Mouse (Mus musculus): ENCODE measurements at regions not wholly inside any gene's neighbourhood (a gene's known extent, or its start where the extent isn't known, plus 50 kb on each side); places are given as distances from the start of the nearest gene placed in this dataset.

- no peak for DNase-seq (ENCODE audit: low spot score)
Measured at GRCm38 (mm10) chr11:55780011-55780410, 172.0 kb upstream of the Glra1 start.

GRCm38 (mm10) chr11:55773283-55773682 lies 165.3 kb upstream of the Glra1 start:
- peak; percentile 36 for DNase-seq (ENCODE audit: low spot score)

- no peak for DNase-seq (ENCODE audit: low spot score)
Measured at GRCm38 (mm10) chr11:55772538-55772937, 164.5 kb upstream of the Glra1 start.

GRCm38 (mm10) chr11:55772107-55772506 lies 164.1 kb upstream of the Glra1 start:
- DNase-seq (ENCODE audit: low spot score): no peak

- no peak for DNase-seq (ENCODE audit: low spot score)
Measured at GRCm38 (mm10) chr11:55764846-55765245, 156.8 kb upstream of the Glra1 start.

Data from retina, embryonic 14.5 days (tissue).